Mouse (Mus musculus) forelimb bud, embryonic 11.5 days (tissue): Measurements from ENCODE around the gene Gsdma.
"Not testable (repeated sequence)": the region's sequence is repeated elsewhere in the genome, so short reads cannot be mapped to it uniquely, and the experiment has no call there.

Experiments used
- DNase-seq: peaks from one replicate; pipeline ENCODE4 v3.0.0-alpha.2; 2012; ENCODE audit warnings: low read depth, low spot score

The Gsdma gene

GRCm38 (mm10) chr11:98709001-98709741 lies 45.0 kb downstream of the Gsdma start:
- no peak for DNase-seq

GRCm38 (mm10) chr11:98710416-98711045 lies 46.4 kb downstream of the Gsdma start:
- DNase-seq, result peak; percentile 84

DNA sequence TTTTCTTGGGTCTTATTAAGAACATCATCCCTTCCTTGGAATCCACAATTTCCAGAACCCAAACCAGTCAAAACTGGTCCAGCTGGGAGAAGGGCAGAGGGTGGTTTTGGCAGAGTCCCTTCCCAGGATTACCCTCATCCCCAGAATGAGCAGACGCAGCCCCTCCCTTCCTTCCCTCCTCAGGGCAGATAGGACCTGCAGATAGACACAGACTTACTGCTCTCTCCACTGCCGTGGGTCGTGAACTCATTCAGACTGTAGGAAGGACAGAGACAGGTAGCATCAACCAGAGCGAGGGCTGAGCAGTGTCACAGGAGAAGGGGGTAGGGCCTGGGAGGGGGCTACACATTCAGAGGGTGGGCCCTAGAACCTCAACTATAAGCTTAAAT lies 46.9 kb downstream of the Gsdma start:
- DNase-seq, result no peak

DNA sequence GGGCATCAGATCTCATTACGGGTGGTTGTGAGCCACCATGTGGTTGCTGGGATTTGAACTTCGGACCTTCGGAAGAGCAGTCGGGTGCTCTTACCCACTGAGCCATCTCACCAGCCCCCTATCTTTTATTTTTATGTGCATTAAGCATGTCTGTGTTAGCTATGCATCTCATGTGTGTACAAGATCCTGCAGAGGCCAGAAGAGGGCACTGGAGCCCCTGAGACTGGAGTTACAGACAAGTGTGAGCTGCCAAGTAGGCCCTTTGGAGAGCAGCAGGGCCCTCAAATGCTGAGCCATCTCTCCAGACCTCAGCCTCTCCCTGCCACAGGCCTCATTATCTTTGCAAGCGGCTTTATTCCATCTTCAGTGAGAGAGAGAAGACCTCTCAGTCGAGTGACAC lies 47.9 kb downstream of the Gsdma start:
- DNase-seq, result not testable (repeated sequence)

DNA sequence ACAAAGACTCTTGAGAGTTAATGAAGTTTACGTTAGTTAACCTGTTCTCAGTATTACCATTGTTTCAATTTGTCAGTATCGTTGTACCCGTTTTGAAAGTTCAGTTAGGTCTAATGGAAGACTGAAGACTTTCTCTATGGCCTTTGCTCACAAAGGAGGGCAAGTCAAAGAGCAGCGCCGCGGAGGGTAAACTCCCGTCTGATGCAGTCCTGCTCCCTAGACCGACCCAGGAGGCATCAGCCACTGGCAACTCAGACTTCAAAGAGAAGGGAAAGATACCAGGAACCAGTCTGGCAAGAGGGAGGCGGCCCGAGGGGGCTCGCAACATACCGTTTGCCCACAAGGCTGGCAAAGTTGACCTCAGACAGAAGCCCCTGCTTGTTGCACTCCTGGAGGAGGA lies 49.6 kb downstream of the Gsdma start:
- DNase-seq, result no peak

- DNase-seq, result no peak
These were observed 51.8 kb downstream of the Gsdma start for GRCm38 (mm10) chr11:98715946-98716345.

GRCm38 (mm10) chr11:98717904-98718303 lies 53.8 kb downstream of the Gsdma start:
- no peak for DNase-seq

DNA sequence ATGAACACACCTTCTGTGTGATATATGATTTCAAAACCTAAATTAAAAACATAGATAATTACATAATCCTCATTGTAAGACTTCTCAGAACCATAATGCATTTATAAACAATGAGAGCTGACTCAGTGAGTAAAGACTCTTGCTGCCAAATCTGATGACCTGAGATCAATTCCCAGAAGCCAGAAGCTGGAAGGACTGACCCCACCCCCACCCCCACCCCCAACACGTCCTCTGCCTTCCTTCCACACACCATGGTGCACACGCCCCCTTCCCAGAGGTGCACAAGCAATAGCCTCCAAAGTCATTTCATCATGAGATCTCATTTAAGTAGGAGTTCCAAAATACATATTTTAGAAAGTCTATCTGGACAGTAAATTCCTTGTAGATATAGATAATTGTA lies 56.6 kb downstream of the Gsdma start:
- no peak for DNase-seq

DNA sequence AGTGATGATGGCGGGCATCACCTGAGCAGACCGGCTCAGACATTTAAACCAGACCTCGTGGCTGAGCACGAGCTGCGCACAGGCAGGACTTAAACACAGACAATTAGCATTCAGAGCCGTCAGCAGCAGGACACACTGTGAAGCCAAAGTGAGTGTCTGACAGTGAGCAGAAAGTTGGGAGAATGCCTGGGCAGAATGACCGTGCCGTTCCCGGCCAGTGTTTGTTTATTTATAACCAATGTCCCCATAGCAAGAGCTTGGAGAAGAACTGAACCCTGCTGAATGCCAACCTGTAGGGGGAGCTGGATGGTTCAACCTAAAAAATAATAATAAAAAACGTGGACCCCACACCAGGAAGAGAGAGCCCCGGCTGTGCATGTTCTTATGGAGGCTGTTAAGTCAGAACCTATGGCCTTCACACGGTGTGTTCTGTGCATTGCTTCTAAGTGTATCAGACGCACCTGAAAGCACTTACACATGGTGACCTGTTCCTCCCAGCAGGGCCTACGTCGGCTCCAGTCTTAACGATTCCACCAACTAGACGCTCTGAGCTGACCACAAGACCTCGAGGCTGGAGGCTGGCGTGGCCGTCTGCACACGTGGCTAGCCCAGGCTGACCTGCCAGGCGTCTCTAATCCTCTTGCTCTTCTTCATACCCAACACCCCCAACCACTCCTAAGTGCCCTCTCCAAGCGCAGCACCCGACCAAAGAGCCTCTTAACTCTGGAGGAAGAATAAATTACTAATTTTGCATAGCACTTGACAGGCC lies 57.5 kb downstream of the Gsdma start:
- peak; percentile 53 for DNase-seq

DNA sequence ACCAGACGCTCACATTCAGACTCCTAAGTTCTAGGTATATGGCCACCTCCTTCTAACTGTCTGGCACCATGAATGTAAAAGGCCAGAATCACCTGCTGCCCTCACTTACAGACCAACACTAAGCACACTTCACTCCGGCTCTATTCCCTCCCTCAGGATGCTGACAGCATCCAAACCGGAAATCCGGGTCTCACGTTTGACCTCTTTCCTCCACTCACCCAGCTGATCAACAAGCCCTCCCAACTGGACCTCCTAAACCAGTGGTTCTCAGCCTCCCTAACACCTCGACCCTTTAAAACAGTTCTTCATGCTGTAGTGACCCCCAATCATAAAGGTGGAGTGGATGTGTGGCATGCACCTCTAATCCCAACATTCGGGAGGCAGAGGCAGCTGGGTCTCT lies 58.9 kb downstream of the Gsdma start:
- no peak for DNase-seq

- DNase-seq, result no peak
These were observed 61.9 kb downstream of the Gsdma start for GRCm38 (mm10) chr11:98725926-98726506.
